8 mouse cellular contexts compared by ENCODE assay signal in genomic region chr12:55489986-55490721, GRCm38 (mm10). TPM values are rescaled to one million over a fixed set of nuclear protein-coding genes. Genes with fewer than 3 reads are reported as not detected.
A peak's percentile ranks its signal among the peaks of the same experiment; 100 is the strongest.
DNase-seq lines count a peak whose midpoint lies in the region; ATAC-seq and TF ChIP-seq lines count a peak whose summit lies in the region.

No protein-coding gene starts in this region.

- 74% methylated on average over 14 of the region's 14 CpGs for WGBS in kidney, postnatal 0 days
- WGBS in midbrain, embryonic 13.5 days = 91% methylated on average over 14 of the region's 14 CpGs
- WGBS in forebrain, postnatal 0 days = 88% methylated on average over 14 of the region's 14 CpGs

- no peaks in the 10 kb centered on the region for H3K27me3 ChIP-seq in kidney, postnatal 0 days (ENCODE audit: insufficient read depth, low read length)
- peaks cover 3% of the 10 kb centered on the region; the same call in 1 of the 2 replicates for H3K27me3 ChIP-seq in midbrain, embryonic 13.5 days
- no peaks in the 10 kb centered on the region for H3K27me3 ChIP-seq in forebrain, postnatal 0 days (ENCODE audit: insufficient read depth, low read length)

- H3K4me2 ChIP-seq in kidney, postnatal 0 days (ENCODE audit: low read length) = peak overlapping the region; percentile 82
- peak overlapping the region; percentile 17; the same call in 1 of the 2 replicates for H3K4me2 ChIP-seq in midbrain, embryonic 13.5 days (replicated peaks)
- H3K4me2 ChIP-seq in forebrain, postnatal 0 days (ENCODE audit: low read depth) = no peak overlapping the region

- peaks cover 15% of the 10 kb centered on the region for H3K4me1 ChIP-seq in kidney, postnatal 0 days (replicated peaks; ENCODE audit: insufficient read depth, low read length)
- no peaks in the 10 kb centered on the region; the same call in 1 of the 2 replicates for H3K4me1 ChIP-seq in cortical plate, adult 2 months (ENCODE audit: control insufficient read depth, insufficient read depth, low read length)
- H3K4me1 ChIP-seq in midbrain, embryonic 13.5 days (replicated peaks) = peaks cover 27% of the 10 kb centered on the region
- H3K4me1 ChIP-seq in forebrain, postnatal 0 days (ENCODE audit: insufficient read depth) = no peaks in the 10 kb centered on the region

- DNase-seq in adrenal gland, adult (ENCODE audit: inconsistent age in 2 of 2, low spot score in 1 of 2) = peak; percentile 47 to 77
- DNase-seq in adrenal gland, adult 2 months = no peak
- DNase-seq in kidney, postnatal 0 days (ENCODE audit: low spot score) = no peak
- DNase-seq in kidney, postnatal 36 days = no peak
- no peak for DNase-seq in forebrain, postnatal 0 days
- DNase-seq in embryo, embryonic 11 days = no peak

- H3K36me3 ChIP-seq in kidney, postnatal 0 days (ENCODE audit: insufficient read depth, low read length) = peaks cover 25% of the 10 kb centered on the region
- peaks cover 48% of the 10 kb centered on the region for H3K36me3 ChIP-seq in midbrain, embryonic 13.5 days
- peaks cover 29% of the 10 kb centered on the region for H3K36me3 ChIP-seq in forebrain, postnatal 0 days (ENCODE audit: insufficient read depth)

- H3K9ac ChIP-seq in kidney, postnatal 0 days (ENCODE audit: low read depth, low read length) = no peak overlapping the region; the same call in 1 of the 2 replicates
- H3K9ac ChIP-seq in midbrain, embryonic 13.5 days (replicated peaks) = no peak overlapping the region; the same call in 1 of the 2 replicates
- no peak overlapping the region for H3K9ac ChIP-seq in forebrain, postnatal 0 days

- no peak for TF ChIP-seq POLR2A in cortical plate, adult 2 months (IDR thresholded peaks at IDR 0.05; ENCODE audit: extremely low read depth, insufficient read depth, low read length)

- H3K9me3 ChIP-seq in kidney, postnatal 0 days (replicated peaks; ENCODE audit: low read length) = no peaks in the 10 kb centered on the region
- no peaks in the 10 kb centered on the region for H3K9me3 ChIP-seq in midbrain, embryonic 13.5 days
- H3K9me3 ChIP-seq in forebrain, postnatal 0 days (ENCODE audit: low read length) = no peaks in the 10 kb centered on the region

- TF ChIP-seq CTCF in kidney, postnatal 0 days (IDR thresholded peaks at IDR 0.05; ENCODE audit: low read depth) = no peak
- TF ChIP-seq CTCF in cortical plate, adult 2 months (IDR thresholded peaks at IDR 0.05; ENCODE audit: extremely low read depth, insufficient read depth, low read length) = no peak
- TF ChIP-seq CTCF in forebrain, postnatal 0 days (IDR thresholded peaks at IDR 0.05; ENCODE audit: low read depth) = no peak

- no peak for ATAC-seq in kidney, postnatal 0 days (replicated peaks; ENCODE audit: low FRiP score, low read depth)
- ATAC-seq in midbrain, embryonic 13.5 days = no peak
- ATAC-seq in forebrain, postnatal 0 days = no peak

- H3K27ac ChIP-seq in kidney, postnatal 0 days = no peak overlapping the region
- peak overlapping the region; percentile 45; the same call in 1 of the 2 replicates for H3K27ac ChIP-seq in cortical plate, adult 2 months (ENCODE audit: insufficient read depth, low read length)
- no peak overlapping the region for H3K27ac ChIP-seq in midbrain, embryonic 13.5 days
- H3K27ac ChIP-seq in forebrain, postnatal 0 days (ENCODE audit: low read depth, low read length) = no peak overlapping the region

- peak overlapping the region; percentile 94 for H3K4me3 ChIP-seq in kidney, postnatal 0 days (replicated peaks; ENCODE audit: low read depth, low read length)
- peak overlapping the region; percentile 100 for H3K4me3 ChIP-seq in cortical plate, adult 2 months (ENCODE audit: insufficient read depth, low read length)
- H3K4me3 ChIP-seq in midbrain, embryonic 13.5 days (replicated peaks) = no peak overlapping the region
- no peak overlapping the region for H3K4me3 ChIP-seq in forebrain, postnatal 0 days (ENCODE audit: low read depth, low read length)

RNA-seq across cellular contexts. Expression of gene Nfkbia, which starts 2.3 kb away (rescaled TPM):
- total RNA-seq in adrenal gland, adult 2 months (2021) = 10 to 100 TPM; 90.6 to 94.6 TPM
- polyA plus RNA-seq in adrenal gland, adult 2 months (2012; rRNA removed) = 197 and 256 TPM in 2 replicates
- polyA plus RNA-seq in kidney, postnatal 0 days (2015; fragmentation: Nextera tagmentation; extraction: Ambion mirVana) = 73.1 and 82.7 TPM in 2 replicates
- polyA plus RNA-seq in cortical plate, adult 2 months (2012; rRNA removed) = 35.4 and 40.2 TPM in 2 replicates
- polyA plus RNA-seq in midbrain, embryonic 13.5 days (2015; fragmentation: Nextera tagmentation; extraction: Ambion mirVana) = 48.8 and 52.9 TPM in 2 replicates
- 43.5 and 48.2 TPM in 2 replicates for total RNA-seq in forebrain, postnatal 0 days (2014; rRNA removed)
- 61.9 and 75.8 TPM in 2 replicates for polyA plus RNA-seq in forebrain, postnatal 0 days (2015; fragmentation: Nextera tagmentation; extraction: Ambion mirVana)

Comparison
In these comparisons a context has a peak if more than half of its experiments do, and no peak if none do; other contexts are left out.
1. DNase-seq: peak in adrenal gland, adult (2 of 2); none in adrenal gland, adult 2 months (single experiment), kidney, postnatal 0 days (single experiment), kidney, postnatal 36 days (0 of 2), forebrain, postnatal 0 days (single experiment) and embryo, embryonic 11 days (single experiment).
2. H3K4me3 ChIP-seq: peak in kidney, postnatal 0 days (single experiment) and cortical plate, adult 2 months (single experiment); none in midbrain, embryonic 13.5 days (single experiment) and forebrain, postnatal 0 days (single experiment).